Mouse (Mus musculus) megakaryocyte-erythroid progenitor cell, adult 5-6 weeks (primary cell): Measurements from ENCODE around the gene Bnc2. TPM values are rescaled to one million over a fixed set of nuclear protein-coding genes. Genes with fewer than 3 reads are reported as not detected.

ENCODE experiments used
- ATAC-seq: replicated peaks from 2 replicates; pipeline ENCODE4 v1.8.0; 2016; ENCODE audit warnings: mild to moderate bottlenecking, inconsistent platforms; ENCODE audit not compliant: severe bottlenecking, poor library complexity, low FRiP score, low TSS enrichment
- total RNA-seq, 2 experiments: library from RNA; stranded (forward) in 1 of 2; stranded (reverse) in 1 of 2; fragments of 200-1000, 215-1000 nt in 1 of 2; fragments of >200 nt in 1 of 2; fragmentation: Nextera tagmentation in 1 of 2; gene quantifications; 2 replicates each; pipeline ENCODE4 v1.2.3; 2014 to 2017

Gene Bnc2
- total RNA-seq, 2 experiments from 2014 or later: not detected

- ATAC-seq: no peak
Measured at GRCm38 (mm10) chr4:84357382-84357781, 317.7 kb downstream of the Bnc2 start.

GRCm38 (mm10) chr4:84356468-84357153 lies 318.5 kb downstream of the Bnc2 start:
- no peak for ATAC-seq

- ATAC-seq: no peak
Measured at GRCm38 (mm10) chr4:84352656-84353055, 322.4 kb downstream of the Bnc2 start.

GRCm38 (mm10) chr4:84349536-84349935 lies 325.5 kb downstream of the Bnc2 start:
- ATAC-seq: no peak

- no peak for ATAC-seq
Measured at GRCm38 (mm10) chr4:84339172-84339571, 335.9 kb downstream of the Bnc2 start.

- no peak for ATAC-seq
Measured at GRCm38 (mm10) chr4:84331995-84332394, 343.1 kb downstream of the Bnc2 start.

- ATAC-seq: no peak
Measured at GRCm38 (mm10) chr4:84331450-84331849, 343.6 kb downstream of the Bnc2 start.

- no peak for ATAC-seq
Measured at GRCm38 (mm10) chr4:84330509-84330908, 344.6 kb downstream of the Bnc2 start.

- ATAC-seq: no peak
Measured at GRCm38 (mm10) chr4:84329651-84330050, 345.4 kb downstream of the Bnc2 start.

GRCm38 (mm10) chr4:84324371-84324770 lies 350.7 kb downstream of the Bnc2 start:
- no peak for ATAC-seq

GRCm38 (mm10) chr4:84321598-84321997 lies 353.5 kb downstream of the Bnc2 start:
- ATAC-seq: peak; percentile 87

GRCm38 (mm10) chr4:84317421-84317820 lies 357.7 kb downstream of the Bnc2 start:
- ATAC-seq: no peak

GRCm38 (mm10) chr4:84311371-84311770 lies 363.7 kb downstream of the Bnc2 start:
- no peak for ATAC-seq

- ATAC-seq: no peak
Measured at GRCm38 (mm10) chr4:84310851-84311250, 364.2 kb downstream of the Bnc2 start.

GRCm38 (mm10) chr4:84308226-84308862 lies 366.7 kb downstream of the Bnc2 start:
- ATAC-seq: peak; percentile 44; the same call in 1 of the 2 replicates

GRCm38 (mm10) chr4:84306928-84307606 lies 368.0 kb downstream of the Bnc2 start:
- no peak for ATAC-seq

- ATAC-seq: no peak
Measured at GRCm38 (mm10) chr4:84302949-84303348, 372.1 kb downstream of the Bnc2 start.

GRCm38 (mm10) chr4:84285153-84285552 lies 389.9 kb downstream of the Bnc2 start:
- ATAC-seq: no peak

- ATAC-seq: no peak
Measured at GRCm38 (mm10) chr4:84282651-84283050, 392.4 kb downstream of the Bnc2 start.

- no peak for ATAC-seq
Measured at GRCm38 (mm10) chr4:84278156-84278555, 396.9 kb downstream of the Bnc2 start.

- no peak for ATAC-seq
Measured at GRCm38 (mm10) chr4:84276081-84276480, 399.0 kb downstream of the Bnc2 start.
